Mouse (Mus musculus): ENCODE results near the gene Svs1. TPM values are rescaled to one million over a fixed set of nuclear protein-coding genes. Genes with fewer than 3 reads are reported as not detected.
A peak's percentile ranks its signal among the peaks of the same experiment; 100 is the strongest.

Gene Svs1
- polyA plus RNA-seq, 1 experiment from 2014 or later = not detected

GRCm38 (mm10) chr6:49013458-49013857 lies 26.8 kb downstream of the Svs1 start:
- no peak overlapping the region for H3K4me3 ChIP-seq (replicated peaks)
- WGBS = 86% methylated on average over 3 of the region's 3 CpGs

GRCm38 (mm10) chr6:49017150-49017549 lies 30.5 kb downstream of the Svs1 start:
- 78% methylated on average over 12 of the region's 12 CpGs for WGBS
- Histone ChIP-seq H3K4me1 (replicated peaks) (peaks cover 7% of the 10 kb centered on the region), H3K27me3 (no peaks in the 10 kb centered on the region), H3K36me3 (no peaks in the 10 kb centered on the region), H3K4me2 (replicated peaks) (no peak overlapping the region), H3K27ac (no peak overlapping the region), H3K9me3 (no peaks in the 10 kb centered on the region), H3K4me3 (replicated peaks) (no peak overlapping the region), H3K9ac (replicated peaks) (no peak overlapping the region)
- no peak for ATAC-seq

More at GRCm38 (mm10) chr6:49013458-49013857, 26.8 kb downstream of the Svs1 start:
- no peak for ATAC-seq
- no peak overlapping the region for H3K27ac ChIP-seq
- no peak overlapping the region for H3K4me2 ChIP-seq (replicated peaks)
- no peak overlapping the region for H3K9ac ChIP-seq (replicated peaks)
- no peaks in the 10 kb centered on the region for H3K27me3 ChIP-seq
- 0 out of 2 replicates have a peak, but pooled peaks cover 7% of the 10 kb centered on the region for H3K9me3 ChIP-seq
- peaks cover 5% of the 10 kb centered on the region for H3K4me1 ChIP-seq (replicated peaks)
- no peaks in the 10 kb centered on the region for H3K36me3 ChIP-seq

GRCm38 (mm10) chr6:49019341-49019740 lies 32.7 kb downstream of the Svs1 start:
- 89% methylated on average over 1 of the region's 1 CpGs for WGBS
- Histone ChIP-seq H3K27ac (no peak overlapping the region), H3K4me3 (replicated peaks) (no peak overlapping the region), H3K27me3 (no peaks in the 10 kb centered on the region), H3K4me1 (replicated peaks) (peaks cover 7% of the 10 kb centered on the region), H3K36me3 (no peaks in the 10 kb centered on the region), H3K9ac (replicated peaks) (no peak overlapping the region), H3K4me2 (replicated peaks) (no peak overlapping the region), H3K9me3 (no peaks in the 10 kb centered on the region)
- no peak for ATAC-seq

- H3K4me2 ChIP-seq (replicated peaks) = no peak overlapping the region
- WGBS = 56% methylated on average over 14 of the region's 14 CpGs
- no peak overlapping the region for H3K9ac ChIP-seq (replicated peaks)
- H3K4me1 ChIP-seq (replicated peaks) = peaks cover 7% of the 10 kb centered on the region
- no peaks in the 10 kb centered on the region for H3K9me3 ChIP-seq
- no peaks in the 10 kb centered on the region for H3K27me3 ChIP-seq
- ATAC-seq = peak; percentile 80
- H3K36me3 ChIP-seq = no peaks in the 10 kb centered on the region
- no peak overlapping the region for H3K27ac ChIP-seq
- no peak overlapping the region for H3K4me3 ChIP-seq (replicated peaks)
Observed at GRCm38 (mm10) chr6:49021141-49022012, 34.7 kb downstream of the Svs1 start.

- WGBS = 85% methylated on average over 2 of the region's 2 CpGs
- Histone ChIP-seq H3K4me1 (replicated peaks) (peaks cover 7% of the 10 kb centered on the region), H3K27me3 (no peaks in the 10 kb centered on the region), H3K9me3 (no peaks in the 10 kb centered on the region), H3K9ac (replicated peaks) (no peak overlapping the region), H3K4me3 (replicated peaks) (no peak overlapping the region), H3K36me3 (no peaks in the 10 kb centered on the region), H3K4me2 (replicated peaks) (no peak overlapping the region), H3K27ac (no peak overlapping the region)
- no peak for ATAC-seq
Observed at GRCm38 (mm10) chr6:49022384-49022783, 35.7 kb downstream of the Svs1 start.

- no peaks in the 10 kb centered on the region for H3K9me3 ChIP-seq
- ATAC-seq = no peak
- 85% methylated on average over 10 of the region's 10 CpGs for WGBS
Observed at GRCm38 (mm10) chr6:49023315-49023714, 36.7 kb downstream of the Svs1 start.

GRCm38 (mm10) chr6:49025290-49025689 lies 38.6 kb downstream of the Svs1 start:
- H3K27me3 ChIP-seq = no peaks in the 10 kb centered on the region
- no peak overlapping the region for H3K27ac ChIP-seq
- no peak overlapping the region for H3K4me3 ChIP-seq (replicated peaks)
- H3K4me2 ChIP-seq (replicated peaks) = no peak overlapping the region
- no peaks in the 10 kb centered on the region for H3K9me3 ChIP-seq
- no peak overlapping the region for H3K9ac ChIP-seq (replicated peaks)
- ATAC-seq = no peak
- H3K36me3 ChIP-seq = no peaks in the 10 kb centered on the region
- H3K4me1 ChIP-seq (replicated peaks) = peaks cover 5% of the 10 kb centered on the region
- 85% methylated on average over 7 of the region's 7 CpGs for WGBS

More at GRCm38 (mm10) chr6:49023315-49023714, 36.7 kb downstream of the Svs1 start:
- Histone ChIP-seq H3K36me3 (no peaks in the 10 kb centered on the region), H3K27me3 (no peaks in the 10 kb centered on the region), H3K4me3 (replicated peaks) (no peak overlapping the region), H3K4me2 (replicated peaks) (no peak overlapping the region), H3K9ac (replicated peaks) (no peak overlapping the region), H3K27ac (no peak overlapping the region), H3K4me1 (replicated peaks) (peaks cover 7% of the 10 kb centered on the region)

- no peaks in the 10 kb centered on the region for H3K27me3 ChIP-seq
- 96% methylated on average over 5 of the region's 5 CpGs for WGBS
- no peak for ATAC-seq
- no peak overlapping the region for H3K4me2 ChIP-seq (replicated peaks)
- H3K27ac ChIP-seq = no peak overlapping the region
- no peaks in the 10 kb centered on the region for H3K9me3 ChIP-seq
- H3K36me3 ChIP-seq = no peaks in the 10 kb centered on the region
- H3K9ac ChIP-seq (replicated peaks) = no peak overlapping the region
- no peaks in the 10 kb centered on the region for H3K4me1 ChIP-seq (replicated peaks)
- no peak overlapping the region for H3K4me3 ChIP-seq (replicated peaks)
Observed at GRCm38 (mm10) chr6:49026496-49026895, 39.8 kb downstream of the Svs1 start.

- H3K27ac ChIP-seq = no peak overlapping the region
- H3K4me2 ChIP-seq (replicated peaks) = no peak overlapping the region
- H3K4me3 ChIP-seq (replicated peaks) = no peak overlapping the region
- H3K4me1 ChIP-seq (replicated peaks) = no peaks in the 10 kb centered on the region
- no peak overlapping the region for H3K9ac ChIP-seq (replicated peaks)
- ATAC-seq = no peak
- H3K9me3 ChIP-seq = no peaks in the 10 kb centered on the region
- H3K27me3 ChIP-seq = no peaks in the 10 kb centered on the region
- H3K36me3 ChIP-seq = no peaks in the 10 kb centered on the region
- WGBS = 86% methylated on average over 6 of the region's 6 CpGs
Observed at GRCm38 (mm10) chr6:49028019-49028418, 41.4 kb downstream of the Svs1 start.

- no peak for ATAC-seq
- 90% methylated on average over 3 of the region's 3 CpGs for WGBS
- no peak overlapping the region for H3K4me3 ChIP-seq (replicated peaks)
Observed at GRCm38 (mm10) chr6:49028708-49029107, 42.0 kb downstream of the Svs1 start.

GRCm38 (mm10) chr6:49031230-49031629 lies 44.6 kb downstream of the Svs1 start:
- no peaks in the 10 kb centered on the region for H3K4me1 ChIP-seq (replicated peaks)
- WGBS = 91% methylated on average over 4 of the region's 4 CpGs
- no peaks in the 10 kb centered on the region for H3K9me3 ChIP-seq
- no peaks in the 10 kb centered on the region for H3K36me3 ChIP-seq
- ATAC-seq = no peak
- H3K4me2 ChIP-seq (replicated peaks) = no peak overlapping the region
- no peak overlapping the region for H3K9ac ChIP-seq (replicated peaks)
- H3K27ac ChIP-seq = no peak overlapping the region
- H3K27me3 ChIP-seq = peaks cover 2% of the 10 kb centered on the region; the same call in 1 of the 2 replicates
- no peak overlapping the region for H3K4me3 ChIP-seq (replicated peaks)

More at GRCm38 (mm10) chr6:49028708-49029107, 42.0 kb downstream of the Svs1 start:
- Histone ChIP-seq H3K9me3 (no peaks in the 10 kb centered on the region), H3K4me2 (replicated peaks) (no peak overlapping the region), H3K27ac (no peak overlapping the region), H3K27me3 (no peaks in the 10 kb centered on the region), H3K9ac (replicated peaks) (no peak overlapping the region), H3K4me1 (replicated peaks) (no peaks in the 10 kb centered on the region), H3K36me3 (no peaks in the 10 kb centered on the region)

GRCm38 (mm10) chr6:49032783-49033182 lies 46.1 kb downstream of the Svs1 start:
- no peak overlapping the region for H3K4me2 ChIP-seq (replicated peaks)
- H3K4me1 ChIP-seq (replicated peaks) = no peaks in the 10 kb centered on the region
- H3K4me3 ChIP-seq (replicated peaks) = no peak overlapping the region
- no peaks in the 10 kb centered on the region for H3K36me3 ChIP-seq
- H3K9ac ChIP-seq (replicated peaks) = no peak overlapping the region
- no peaks in the 10 kb centered on the region for H3K9me3 ChIP-seq
- peaks cover 6% of the 10 kb centered on the region; the same call in 1 of the 2 replicates for H3K27me3 ChIP-seq
- no peak for ATAC-seq
- H3K27ac ChIP-seq = no peak overlapping the region
- WGBS = 67% methylated on average over 4 of the region's 4 CpGs

All from midbrain, embryonic 13.5 days (tissue).